Mouse (Mus musculus) retina, postnatal 7 days (tissue): ENCODE data around the gene Safb.
"Not testable (repeated sequence)": the region's sequence is repeated elsewhere in the genome, so short reads cannot be mapped to it uniquely, and the experiment has no call there.

ENCODE experiments used
- DNase-seq: peaks from one replicate; pipeline ENCODE4 v3.0.0-alpha.2; 2012; ENCODE audit warnings: low read depth, low spot score

The Safb gene

DNA sequence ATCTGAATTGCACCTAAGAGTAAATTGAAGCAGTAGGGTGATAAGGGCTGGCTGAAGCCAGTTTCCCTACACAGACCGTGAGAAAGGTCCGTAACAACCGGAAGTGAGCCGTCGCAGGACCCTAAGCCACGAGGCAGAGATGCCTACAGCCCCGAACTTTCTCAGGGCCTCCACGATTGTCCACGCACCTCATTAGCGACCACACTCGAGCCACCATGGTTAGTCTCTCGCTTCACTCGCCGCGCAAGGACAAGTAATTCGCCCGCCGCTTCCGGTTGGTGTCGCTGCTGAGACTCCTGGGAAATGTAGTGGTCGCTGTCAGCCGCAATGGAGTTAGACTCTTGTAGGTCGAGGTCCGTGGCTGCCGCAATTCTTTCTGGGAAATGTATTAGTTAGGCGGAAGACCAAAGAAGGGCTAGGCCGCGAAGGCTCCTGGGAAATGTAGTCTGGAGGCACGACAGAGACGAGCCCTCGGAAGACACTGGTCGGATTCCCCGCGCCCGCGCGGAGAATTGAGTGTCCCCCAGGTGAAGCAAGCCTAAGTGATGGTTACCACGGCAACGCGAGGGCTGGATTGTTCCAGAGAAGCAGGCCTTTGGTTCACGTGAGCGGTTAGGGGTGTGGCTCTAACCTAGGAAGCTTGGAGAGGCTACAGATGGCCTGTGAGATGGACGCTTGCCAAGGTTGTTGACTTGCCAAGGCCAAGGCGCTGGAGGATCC lies 25.0 kb downstream of the Safb start, which contains the start of gene 2410015M20Rik:
2410015M20Rik (minus strand) TSS at position 320 of the 720 bp plus-strand sequence.
- peak; percentile 94 for DNase-seq

DNA sequence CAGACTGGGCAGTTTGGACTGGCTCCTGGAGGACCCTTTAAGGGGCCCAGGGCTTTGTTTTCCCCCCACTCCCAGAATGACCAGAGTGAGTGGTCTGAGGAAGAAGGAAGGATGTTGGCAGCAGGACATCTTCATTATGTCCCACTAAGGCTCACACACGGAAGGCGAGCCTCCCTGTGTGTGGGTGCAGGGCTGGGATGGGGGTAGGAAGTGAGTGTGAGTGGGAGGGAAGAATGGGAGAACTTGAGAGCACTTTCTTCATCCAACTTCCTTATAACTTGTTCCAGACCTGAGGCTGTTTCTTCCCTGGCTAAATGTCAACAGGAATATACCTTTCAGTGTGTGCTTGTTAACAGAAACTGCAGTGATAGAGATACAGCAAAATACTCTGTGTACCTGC lies 26.7 kb downstream of the Safb start:
- no peak for DNase-seq

GRCm38 (mm10) chr17:56611861-56612564 lies 27.4 kb downstream of the Safb start:
- no peak for DNase-seq

DNA sequence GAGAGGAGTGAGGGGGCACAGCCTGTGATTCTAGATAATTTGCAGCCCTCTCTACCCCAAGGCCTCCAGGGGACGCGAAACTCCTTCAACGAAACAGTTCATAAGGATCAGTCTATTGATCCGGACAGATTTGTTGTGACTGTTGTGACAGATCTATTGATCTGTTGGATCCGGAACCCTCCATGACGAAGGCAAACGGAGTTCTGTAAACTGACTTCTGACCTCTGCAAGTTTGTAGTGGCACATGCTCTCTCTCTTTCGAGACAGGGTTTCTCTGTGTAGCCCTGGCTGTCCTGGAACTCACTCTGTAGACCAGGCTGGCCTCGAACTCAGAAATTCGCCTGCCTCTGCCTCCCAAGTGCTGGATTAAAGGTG lies 27.9 kb downstream of the Safb start:
- DNase-seq, result not testable (repeated sequence)

DNA sequence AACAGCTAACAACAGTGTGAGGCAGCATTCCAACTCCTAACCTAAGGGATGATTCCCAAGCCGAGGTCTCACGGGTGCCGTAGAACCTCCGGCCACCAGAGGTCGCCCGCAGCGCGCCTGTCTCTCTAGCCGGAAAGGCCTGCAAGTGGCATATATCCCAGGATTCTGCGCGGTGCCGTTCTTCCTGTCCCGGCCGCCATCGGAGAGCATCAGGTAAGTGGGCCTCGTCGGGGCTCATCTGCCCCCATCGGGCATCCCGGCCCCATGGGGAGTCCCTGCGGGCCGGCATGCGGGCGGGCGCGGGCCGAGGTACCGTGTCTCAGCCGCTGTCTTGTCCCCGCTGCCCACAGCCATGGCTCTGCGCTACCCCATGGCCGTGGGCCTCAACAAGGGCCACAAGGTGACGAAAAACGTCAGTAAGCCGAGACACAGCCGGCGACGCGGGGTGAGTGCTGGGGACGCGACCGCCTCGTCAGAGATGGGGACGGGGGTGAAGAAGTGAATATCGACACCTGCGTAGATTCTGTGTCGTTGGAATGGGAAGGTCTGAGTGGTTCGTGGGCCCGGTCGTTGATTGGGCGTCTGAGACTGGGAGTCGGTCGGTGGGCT lies 28.7 kb downstream of the Safb start, which contains the start of gene Rpl36:
Rpl36 (plus strand) TSS at position 181 of the 609 bp plus-strand sequence.
- DNase-seq, result peak; percentile 88

GRCm38 (mm10) chr17:56613893-56614292 lies 29.3 kb downstream of the Safb start:
- DNase-seq, result not testable (repeated sequence)

- DNase-seq, result no peak
Measured at GRCm38 (mm10) chr17:56614391-56615135, 29.9 kb downstream of the Safb start.

DNA sequence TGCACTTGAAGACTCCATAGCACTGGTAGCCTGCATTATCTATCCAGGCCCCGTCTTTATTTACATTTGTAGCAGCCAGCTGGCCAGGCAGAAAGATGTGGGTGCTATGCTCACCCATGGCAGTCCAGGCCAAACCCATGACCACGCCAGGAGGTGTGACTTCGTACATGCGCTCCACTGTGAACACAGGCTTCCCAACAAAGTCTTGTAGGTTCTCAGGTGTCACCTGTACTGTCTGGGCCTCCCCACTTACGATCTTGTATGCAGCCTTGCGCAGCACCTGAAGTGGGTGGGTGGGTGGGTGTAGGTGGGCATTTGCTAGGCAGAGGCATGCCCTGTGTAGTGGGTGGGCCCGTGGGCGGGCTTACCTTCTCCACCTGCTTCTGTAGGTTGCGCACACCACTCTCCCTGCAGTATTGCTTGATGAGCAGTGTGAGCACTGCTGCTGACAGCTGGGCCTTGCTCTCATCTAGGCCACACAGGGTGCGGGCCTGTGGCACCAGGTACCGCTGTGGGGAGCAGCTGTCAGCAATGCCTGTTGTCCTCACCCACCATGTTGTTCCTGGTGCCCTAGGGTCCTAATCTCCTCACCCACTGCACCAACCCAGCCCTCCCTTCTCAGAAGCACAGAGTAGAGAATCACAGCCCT lies 30.6 kb downstream of the Safb start:
- no peak for DNase-seq

DNA sequence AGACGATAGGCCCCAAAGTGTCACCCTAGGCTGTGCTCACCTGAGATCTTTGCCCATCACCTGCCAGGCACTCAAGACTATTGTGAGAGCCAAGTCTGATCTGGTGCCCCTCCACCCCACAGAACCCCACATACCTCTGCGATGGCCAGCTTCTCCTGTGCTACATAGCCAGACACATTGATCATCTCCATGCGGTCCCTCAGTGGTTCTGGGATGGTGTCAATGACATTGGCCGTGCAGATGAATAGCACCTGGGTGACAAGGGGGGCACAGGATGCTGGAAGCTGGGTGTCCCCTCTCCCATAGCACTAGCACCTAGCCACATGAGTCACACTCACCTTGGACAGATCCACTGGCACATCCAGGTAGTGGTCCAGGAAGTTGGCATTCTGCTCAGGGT lies 31.2 kb downstream of the Safb start:
- no peak for DNase-seq

DNA sequence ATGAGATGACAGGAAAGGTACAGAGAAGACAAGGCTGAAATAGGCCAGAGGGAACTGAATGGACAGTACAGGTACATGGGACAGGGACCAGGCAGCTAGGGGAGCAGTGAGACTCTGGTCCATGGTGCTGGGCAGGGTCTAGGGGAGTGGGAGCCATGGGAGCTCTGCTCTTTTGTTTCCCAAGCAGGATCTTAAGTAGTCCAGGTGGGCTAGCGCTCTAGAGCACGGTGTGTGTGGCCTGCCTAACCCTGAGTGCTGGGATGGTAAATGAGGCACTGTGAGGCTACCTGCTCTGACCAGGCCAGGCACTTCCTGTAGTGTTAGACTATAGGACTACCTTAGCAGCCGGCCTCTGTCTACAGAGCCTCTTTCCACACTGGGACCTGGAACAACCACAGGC lies 32.1 kb downstream of the Safb start:
- DNase-seq, result no peak

DNA sequence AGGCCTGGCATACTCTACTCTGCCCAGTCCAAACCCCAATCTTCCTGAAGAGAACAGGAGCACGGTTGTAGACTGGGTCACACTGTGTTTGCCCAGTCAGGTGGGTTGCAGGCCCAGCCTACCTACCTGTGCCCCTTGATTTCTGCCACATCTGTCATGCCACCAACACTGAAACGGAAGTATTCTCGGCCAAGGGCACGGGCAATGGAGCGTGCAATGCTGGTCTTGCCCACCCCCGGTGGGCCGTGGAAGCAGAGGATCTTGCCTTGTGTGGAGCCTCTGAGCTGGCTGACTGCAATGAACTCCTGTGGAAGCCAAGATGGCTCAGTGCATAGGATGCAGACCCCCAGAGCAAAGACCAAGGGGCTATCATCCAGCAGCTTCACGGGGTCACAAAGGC lies 33.0 kb downstream of the Safb start:
- DNase-seq, result no peak

DNA sequence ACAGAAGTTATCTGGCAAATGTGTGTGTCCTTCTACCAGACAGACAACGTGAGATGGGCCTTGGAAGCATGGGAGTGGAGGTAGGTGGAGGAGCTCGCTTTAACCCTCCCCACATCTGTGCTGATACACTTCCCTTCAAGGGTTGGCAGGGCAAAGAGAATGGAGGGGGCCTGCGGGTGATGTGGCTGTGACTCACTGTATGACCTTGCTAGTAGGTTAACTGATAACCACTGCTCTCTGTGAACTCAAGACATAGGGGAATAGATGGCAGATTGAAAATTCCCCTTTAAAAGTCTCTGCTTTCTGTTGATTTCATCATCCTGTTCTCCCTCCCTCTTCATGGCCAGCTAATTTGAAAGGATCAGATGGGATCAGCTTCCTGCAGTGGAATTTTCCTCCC lies 40.9 kb downstream of the Safb start:
- DNase-seq, result no peak

- no peak for DNase-seq
Measured at GRCm38 (mm10) chr17:56626260-56626659, 41.6 kb downstream of the Safb start.

- DNase-seq, result peak; percentile 96
Measured at GRCm38 (mm10) chr17:56626754-56627470, 42.3 kb downstream of the Safb start, which contains the start of gene Lonp1. Lonp1 (minus strand) TSS chr17:56626887.

DNA sequence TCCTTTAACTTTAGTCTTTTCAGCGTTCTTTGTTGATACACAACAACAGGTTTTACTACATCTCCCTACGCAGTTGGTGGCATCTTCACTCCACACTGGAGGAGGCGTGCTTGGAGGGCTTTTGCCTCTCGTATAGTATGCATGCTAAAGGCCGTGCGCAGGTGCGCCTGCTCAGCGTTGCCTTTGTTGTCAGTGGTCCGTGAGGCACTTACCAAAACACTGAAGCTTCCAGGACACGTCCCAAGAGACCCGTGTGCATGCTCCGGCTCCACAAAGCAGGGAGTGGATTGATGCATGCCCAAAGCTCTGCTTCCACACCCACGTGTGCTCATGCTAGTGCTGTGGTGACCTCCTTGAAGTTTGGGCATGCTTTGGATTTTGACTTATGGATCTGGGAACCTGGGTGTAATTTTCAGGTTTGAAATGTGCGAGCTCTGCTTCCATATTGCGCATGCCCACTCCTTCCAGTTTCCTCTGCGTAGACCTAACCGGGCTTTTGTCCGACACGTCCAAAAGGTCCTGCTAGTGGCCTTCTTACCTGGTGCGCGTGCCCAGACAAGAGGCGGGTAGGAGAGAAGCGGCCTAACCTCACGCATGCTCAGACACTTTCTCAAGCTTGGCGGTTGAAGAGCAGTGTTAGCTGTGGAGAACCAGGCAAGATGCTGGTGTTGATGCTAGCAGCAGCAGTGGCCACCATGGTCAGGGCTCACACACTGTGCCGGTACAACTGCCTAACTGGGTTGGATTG lies 43.1 kb downstream of the Safb start, which contains the start of gene Catsperd:
Catsperd (plus strand) TSS at position 614 of the 748 bp plus-strand sequence.
- no peak for DNase-seq

GRCm38 (mm10) chr17:56629800-56630781 lies 45.5 kb downstream of the Safb start:
- not testable (repeated sequence) for DNase-seq

- no peak for DNase-seq
Measured at GRCm38 (mm10) chr17:56631807-56632206, 47.2 kb downstream of the Safb start.

DNA sequence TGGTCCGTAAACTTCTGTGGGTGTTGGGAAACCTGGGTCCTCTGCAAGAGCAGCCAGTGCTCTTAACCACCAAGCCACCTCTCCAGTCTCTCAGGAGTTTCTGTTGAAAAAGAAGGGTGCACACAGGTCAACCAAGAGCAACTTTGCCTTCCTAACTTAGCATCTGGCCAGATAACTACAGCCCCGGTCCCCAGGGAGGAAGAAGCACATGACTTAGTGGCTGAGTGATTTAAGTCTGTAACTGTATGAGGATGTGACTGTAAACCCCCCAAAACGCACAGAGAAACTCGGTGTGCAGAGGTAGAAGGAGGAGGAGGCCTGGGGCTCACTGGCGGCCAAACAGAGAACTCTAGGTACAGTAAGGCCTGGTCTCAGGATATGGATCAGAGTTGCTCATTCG lies 49.4 kb downstream of the Safb start:
- no peak for DNase-seq

DNA sequence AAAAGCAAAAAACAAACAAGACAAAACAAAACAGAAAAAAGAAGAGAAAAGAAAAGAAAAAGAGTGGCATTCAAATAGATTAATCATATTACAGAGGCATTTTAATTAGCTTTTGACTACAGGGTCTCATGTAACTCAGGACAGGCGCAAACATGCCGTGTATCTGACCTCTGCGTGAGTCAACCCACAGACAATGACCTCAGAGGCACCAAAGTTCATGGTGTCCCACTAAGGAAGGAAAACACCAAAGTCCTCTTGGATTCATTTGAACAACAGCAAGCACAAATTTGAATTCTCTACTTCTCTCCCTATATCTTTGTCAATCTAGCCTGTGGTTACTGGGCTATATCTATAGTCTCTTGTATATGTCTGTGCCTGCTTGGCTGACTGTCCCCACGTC lies 58.6 kb downstream of the Safb start:
- no peak for DNase-seq
